Mouse (Mus musculus): ENCODE measurements at regions not wholly inside any gene's neighbourhood (a gene's known extent, or its start where the extent isn't known, plus 50 kb on each side); places are given as distances from the start of the nearest gene placed in this dataset.
A peak's percentile ranks its signal among the peaks of the same experiment; 100 is the strongest.

GRCm38 (mm10) chr12:110387056-110387455 is 59.9 kb upstream of the Ppp2r5c start:
- DNase-seq (ENCODE audit: low spot score) = no peak

DNA sequence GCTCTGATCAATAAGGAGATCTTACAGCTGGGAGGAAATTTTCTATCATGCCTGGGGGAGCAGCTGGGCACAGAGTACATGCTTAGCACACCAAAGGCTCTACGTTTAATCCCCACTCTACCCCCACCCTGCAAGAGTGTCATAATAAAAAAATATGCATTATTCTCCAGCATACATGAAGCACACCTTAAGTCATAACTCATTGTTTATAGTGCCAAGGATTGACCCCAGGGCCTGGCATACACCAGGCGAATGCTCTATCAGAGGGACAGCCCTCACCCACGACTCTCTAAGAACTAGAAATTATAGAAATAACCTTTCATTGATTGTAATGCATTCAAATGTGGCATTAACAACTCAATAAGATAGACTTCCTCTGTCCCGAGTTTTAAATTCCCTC is 59.4 kb upstream of the Ppp2r5c start:
- no peak for DNase-seq (ENCODE audit: low spot score)

DNA sequence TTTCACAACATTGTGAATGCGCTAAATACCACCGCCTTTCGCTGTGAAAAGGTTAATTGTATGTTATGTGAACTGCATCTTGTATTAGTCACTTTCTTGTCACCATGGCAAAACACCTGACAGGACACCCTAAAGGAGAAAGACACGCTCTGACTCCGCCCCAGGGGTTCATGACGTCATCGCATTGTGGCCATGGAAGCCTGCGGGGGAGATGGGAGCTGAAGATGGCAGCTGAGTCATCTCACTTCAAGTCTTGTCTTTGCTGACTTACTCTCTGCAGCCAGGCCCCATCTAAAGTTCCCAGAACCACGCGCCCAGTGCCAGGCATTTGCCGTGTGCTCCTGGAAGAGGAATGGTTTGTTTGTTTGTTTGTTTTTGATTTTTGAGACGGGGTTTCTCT is 57.5 kb upstream of the Ppp2r5c start:
- no peak for DNase-seq (ENCODE audit: low spot score)

GRCm38 (mm10) chr12:110391464-110391863 is 55.5 kb upstream of the Ppp2r5c start:
- peak; percentile 25 for DNase-seq (ENCODE audit: low spot score)

DNA sequence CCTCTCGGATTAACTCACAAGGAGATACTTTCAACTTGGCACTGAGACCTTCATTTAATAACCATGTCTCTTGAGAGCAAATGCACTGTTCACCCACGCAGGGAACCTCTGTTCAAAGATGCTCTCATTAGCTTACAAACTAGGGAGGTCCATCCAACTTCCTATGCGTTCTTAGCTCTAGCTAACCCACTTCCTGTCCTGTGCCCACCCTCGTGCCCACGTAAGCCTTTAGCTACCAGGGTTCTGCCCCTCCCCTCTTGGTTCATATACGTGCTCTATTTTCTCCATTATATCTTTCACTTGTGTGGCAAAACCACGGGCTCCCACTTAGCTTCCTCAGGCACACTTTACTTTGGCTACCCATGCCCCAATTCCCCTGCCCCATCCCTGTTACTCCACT is 53.4 kb upstream of the Ppp2r5c start:
- DNase-seq (ENCODE audit: low spot score) = peak; percentile 9

Measured in testis, postnatal 10 days (tissue).